Mouse (Mus musculus): ENCODE results near the gene Mapk8ip3.

Mapk8ip3 gene

DNA sequence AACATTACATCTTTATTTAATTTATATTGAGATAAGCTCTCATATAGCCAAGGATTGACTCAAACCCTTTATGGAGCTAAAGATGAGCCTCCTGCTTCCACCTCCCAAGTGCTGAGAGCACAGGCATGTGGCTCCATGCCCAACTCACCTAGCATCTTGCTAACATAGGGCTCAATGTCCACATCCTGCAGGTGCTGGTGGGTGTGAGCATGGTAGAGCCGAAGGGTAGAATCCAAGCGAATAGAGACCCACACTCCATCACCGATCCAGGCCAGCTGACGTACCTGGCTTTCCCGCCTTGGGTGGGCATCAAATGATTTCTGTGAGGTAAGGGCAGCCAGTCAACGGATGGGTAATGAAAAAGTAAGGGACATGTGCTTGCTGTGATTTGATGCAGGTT lies 36.8 kb downstream of the Mapk8ip3 start:
- DNase-seq: no peak

DNA sequence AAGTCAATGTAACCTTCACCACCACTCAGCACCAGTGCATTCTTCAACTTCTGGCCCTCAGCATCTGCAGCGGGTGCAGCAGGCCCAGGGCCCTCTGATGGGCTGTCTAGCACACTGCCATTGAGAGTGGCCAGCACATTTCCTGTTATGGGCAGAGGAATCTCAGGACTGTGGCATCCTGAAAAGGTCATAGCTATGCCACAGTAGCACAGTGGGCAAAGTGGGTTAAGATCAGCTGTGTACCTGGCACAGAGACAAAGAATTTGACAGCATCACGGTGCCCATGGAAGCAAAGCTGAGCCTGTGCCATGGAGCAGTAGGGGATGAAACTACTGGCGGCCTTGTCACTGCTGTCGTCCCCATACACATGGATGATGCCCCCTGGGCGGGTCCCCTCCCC lies 37.6 kb downstream of the Mapk8ip3 start:
- no peak for DNase-seq

DNA sequence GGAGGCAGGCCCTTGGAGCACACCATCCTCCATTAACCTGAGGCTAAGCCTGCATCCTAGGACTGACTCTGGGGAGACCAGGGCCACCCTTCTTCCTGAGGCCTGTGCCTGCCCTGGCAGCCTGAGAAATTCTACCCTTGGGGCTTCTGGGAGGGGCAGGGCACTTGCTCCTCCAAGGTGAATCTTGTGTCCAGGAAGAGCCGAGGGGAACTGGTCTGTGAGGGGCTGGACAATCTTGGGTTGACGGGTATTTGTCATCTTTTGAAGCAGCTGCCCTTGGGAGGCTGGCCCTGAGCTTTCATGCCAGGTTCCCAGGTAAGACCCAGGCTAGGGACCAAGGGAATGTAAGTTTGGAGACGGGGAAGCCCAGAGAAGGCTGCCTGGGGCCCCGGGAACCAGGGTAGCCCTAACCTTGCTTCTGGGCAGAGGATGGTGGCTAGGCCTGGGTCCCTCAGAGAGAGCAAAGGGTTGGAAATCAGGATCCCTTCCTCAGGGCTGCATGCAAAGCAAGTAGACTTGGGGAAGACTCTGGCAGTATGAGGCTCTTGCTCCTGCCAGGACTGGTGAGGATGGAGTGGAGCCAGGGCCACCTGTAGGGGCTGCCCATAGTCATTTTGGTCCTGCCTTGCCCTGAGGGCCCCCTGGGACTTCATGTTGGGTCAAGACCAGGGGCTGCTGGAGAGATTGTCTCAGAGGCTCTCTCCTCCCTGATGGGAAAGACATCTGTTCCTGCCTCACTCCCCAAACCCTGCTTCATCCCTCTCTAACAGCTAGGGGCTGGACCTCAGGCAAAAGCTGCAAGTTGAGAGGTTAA lies 38.5 kb downstream of the Mapk8ip3 start:
- peak; percentile 56 for DNase-seq

DNA sequence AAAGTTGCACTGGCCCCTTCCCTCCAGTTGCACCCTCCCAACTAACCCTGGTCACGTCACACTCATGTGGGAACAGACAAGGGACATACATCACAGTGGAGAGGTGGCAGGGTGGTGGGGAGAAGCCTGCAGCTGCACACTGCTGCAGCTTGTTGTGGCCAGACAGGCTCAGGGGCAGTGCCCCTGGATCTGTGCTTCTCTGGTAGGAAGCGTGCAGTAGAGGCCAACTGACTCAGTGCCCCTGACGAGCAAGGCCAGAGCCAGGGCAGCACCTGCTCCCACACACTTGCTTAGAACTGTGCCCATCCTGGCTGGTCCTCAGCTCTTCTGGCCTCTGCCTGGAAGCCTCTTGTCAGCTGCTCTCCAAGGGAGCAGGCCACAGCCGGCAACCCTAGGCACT lies 39.2 kb downstream of the Mapk8ip3 start:
- DNase-seq: no peak

DNA sequence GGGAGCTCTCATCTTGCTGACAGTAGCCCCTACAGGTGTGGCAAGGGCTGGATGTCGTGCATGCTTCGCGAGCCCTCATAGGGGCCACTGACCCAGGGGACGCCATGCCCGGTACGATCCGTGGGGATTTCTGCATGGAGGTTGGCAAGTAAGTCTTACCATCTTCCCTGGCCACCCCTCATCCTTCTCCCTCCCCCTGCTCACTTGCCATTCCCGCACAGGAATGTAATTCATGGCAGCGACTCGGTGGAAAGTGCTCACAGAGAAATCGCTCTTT lies 39.8 kb downstream of the Mapk8ip3 start:
- DNase-seq: peak; percentile 52

DNA sequence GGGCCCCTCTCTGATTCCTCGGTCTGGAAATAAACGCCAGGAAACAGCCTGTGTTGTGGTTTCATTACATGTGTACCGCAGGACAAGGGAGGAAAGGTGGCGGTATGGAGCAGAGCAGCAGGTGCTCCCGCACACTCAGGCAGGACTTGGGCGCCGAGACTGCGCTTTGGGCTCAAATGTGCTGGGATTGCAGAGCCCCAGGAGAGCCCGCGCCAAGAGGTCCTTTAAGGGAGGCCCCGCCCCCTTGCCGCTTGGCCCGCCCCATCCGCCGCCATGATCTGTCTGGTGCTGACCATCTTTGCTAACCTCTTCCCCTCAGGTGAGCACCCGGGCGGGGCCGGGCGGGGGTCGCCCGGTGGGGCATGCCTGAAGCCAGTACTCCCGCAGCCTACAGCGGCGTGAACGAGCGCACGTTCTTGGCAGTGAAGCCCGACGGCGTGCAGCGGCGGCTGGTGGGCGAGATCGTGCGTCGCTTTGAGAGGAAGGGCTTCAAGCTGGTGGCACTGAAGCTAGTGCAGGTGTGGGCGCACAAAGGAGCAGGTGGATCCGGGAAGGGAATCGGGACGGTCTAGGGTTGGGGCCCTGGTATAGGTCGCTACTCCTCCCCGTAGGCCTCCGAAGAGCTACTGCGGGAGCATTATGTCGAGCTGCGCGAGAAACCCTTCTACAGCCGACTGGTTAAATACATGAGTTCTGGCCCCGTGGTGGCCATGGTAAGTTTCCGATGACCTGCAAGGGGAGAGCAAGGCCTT lies 40.4 kb downstream of the Mapk8ip3 start, which contains the start of gene Nme3:
Gene Nme3 (plus strand): TSS at position 260 of the 752 bp plus-strand sequence.
- peak; percentile 82 for DNase-seq

DNA sequence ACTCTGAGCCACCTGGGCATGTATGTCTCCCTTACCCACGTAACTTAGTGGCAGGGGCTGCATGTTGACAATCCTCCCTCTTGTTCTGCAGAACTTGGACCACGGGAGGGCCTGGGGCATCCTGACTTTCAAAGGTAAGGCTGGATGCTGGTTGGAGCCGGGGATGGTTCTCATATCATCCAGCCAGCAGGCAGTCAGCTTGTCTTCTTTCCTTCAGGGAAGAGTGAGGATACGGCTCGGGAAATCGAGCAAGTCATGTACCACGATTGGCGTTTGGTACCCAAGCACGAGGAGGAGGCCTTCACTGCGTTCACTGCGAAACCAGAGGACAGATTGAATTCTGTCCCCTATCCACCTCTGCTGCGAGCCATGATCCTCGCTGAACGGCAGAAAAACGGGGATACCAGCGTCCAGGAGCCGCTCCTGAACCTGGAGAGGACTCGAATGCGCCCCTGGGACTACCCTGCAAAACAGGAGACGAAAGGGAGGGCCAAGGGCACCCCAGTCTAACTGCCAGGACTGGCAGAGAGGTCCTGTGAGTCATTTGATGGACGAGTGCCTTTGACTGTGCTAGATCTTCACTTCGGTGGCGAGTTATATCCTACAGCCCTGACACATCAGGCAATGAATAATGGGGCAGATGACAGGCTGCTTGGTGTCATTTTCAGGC lies 41.1 kb downstream of the Mapk8ip3 start:
- DNase-seq: no peak

DNA sequence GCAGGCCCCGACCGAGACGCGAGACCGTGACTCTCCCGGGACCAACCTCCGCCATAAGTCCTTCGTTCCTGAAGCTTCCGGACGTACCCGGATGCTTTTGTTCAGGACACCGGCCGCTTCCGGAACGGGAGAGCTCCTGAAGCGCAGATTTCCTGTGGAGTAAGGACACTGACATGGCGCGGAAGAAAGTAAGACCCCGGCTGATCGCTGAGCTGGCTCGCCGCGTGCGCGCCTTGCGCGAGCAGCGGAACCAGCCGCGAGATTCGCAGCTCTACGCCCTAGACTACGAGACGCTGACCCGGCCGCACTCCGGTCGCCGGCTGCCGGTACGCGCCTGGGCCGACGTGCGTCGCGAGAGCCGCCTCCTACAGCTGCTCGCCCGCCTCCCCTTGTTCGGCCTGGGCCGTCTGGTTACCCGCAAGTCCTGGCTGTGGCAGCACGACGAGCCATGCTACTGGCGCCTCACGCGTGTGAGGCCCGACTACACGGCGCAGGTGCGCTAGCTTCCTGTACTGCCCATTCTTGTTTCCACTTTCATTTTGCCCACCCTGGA lies 41.7 kb downstream of the Mapk8ip3 start, which contains the start of the genes Eme2 and Mrps34:
Gene Eme2 (minus strand): TSS at position 93 of the 553 bp plus-strand sequence.
Gene Mrps34 (plus strand): TSS at position 122 of the 553 bp plus-strand sequence.
- DNase-seq: peak; percentile 85

DNA sequence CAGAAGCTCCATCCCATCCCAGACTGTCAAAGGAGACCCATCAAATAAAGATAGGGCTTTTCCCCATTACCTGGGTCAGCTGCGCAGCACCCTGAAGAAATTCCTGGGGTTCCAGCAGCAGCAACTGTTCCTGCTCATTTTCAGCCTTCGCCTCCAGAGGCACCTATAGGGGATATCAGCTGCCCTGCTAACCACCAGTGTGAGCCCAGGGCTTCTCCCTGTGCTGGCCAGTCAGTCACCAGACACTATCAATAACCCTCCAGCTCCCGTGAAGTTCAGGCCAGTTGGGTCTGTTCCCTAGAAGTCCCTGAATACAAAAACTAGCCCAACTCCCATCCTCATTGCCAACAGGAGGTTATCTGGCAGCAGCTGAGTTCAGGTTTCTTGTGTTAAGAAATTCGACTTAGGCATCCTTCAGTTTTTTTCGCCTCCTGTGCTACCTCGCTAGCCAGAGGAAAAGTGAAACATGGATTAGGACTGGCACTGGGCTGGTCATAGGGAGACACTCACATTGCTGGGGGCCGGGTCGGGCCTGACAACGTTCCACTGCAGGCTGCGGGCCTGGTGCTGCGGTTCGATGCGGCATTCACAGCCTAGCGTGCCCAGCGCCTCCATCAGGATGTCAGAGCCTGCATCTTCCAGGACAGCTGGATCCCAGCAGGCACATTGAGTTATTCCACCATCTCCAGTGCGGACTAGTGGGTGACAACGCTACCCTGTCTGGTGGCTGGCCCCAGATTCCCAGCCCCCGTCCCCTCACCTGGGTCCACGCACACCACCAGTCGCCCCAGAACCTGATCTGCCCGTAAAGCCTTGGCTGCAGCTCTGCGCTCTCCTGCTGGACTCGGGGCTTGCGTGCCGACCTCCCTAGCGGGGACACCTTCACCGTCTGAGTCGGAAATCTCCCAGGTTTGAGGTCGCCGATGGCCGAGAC lies 42.4 kb downstream of the Mapk8ip3 start:
- DNase-seq: peak; percentile 43

DNA sequence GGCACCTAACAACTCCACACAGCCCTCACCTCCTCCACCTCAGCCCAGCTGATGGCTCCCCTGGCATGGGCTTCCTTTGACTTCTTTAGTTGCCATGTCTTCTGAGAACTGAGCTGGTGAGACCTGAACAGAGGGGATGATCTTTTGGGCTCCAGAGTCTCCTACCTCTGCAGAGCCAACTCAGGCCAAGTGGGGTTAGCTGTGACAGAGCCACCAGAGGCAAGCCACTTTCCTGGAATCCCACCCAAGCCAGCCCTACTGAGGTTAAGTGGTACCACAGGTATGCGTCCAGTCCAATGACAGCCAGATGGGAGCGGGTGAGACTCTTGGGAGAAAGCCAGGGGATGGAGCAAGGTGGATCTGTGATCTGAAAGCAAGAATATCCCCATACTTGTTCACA lies 43.5 kb downstream of the Mapk8ip3 start:
- DNase-seq: peak; percentile 52

DNA sequence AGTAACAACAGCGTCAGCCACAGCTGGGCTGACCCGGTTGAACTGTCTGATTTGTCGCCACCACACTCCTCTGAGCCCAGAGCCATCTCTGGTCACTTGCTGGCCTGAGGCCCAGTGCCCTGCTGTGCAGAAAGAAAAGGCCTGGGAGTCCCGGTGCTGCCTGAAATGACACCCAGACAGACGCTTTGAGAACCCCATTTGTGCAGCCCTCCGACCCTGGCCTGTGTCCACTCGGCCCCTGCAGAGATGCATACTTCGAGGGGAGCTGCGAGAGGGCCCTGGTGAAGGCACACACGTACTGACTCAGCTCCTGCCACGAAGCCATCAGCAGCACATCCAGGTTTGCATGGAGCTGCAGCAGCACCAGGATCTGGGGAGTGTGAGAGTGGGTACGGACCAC lies 44.0 kb downstream of the Mapk8ip3 start:
- DNase-seq: peak; percentile 65

DNA sequence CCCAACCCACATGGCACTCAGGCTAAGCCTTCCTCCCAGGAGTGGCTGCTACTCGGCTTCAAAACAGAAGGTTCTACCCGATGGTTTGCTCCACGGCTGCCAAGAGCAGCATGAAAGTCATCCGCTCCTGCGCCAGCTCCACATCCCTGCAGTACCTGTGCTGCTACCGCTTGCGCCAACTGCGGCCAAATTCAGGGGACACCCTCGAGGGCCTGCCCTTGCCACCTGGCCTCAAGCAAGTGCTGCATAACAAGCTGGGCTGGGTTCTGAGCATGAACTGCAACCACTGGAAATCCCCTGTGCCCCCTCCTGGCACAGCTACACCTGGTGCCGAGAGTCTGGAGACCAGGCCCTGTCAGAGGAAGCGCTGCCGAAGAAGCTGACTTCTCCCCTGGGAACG lies 45.5 kb downstream of the Mapk8ip3 start:
- DNase-seq: peak; percentile 88

DNA sequence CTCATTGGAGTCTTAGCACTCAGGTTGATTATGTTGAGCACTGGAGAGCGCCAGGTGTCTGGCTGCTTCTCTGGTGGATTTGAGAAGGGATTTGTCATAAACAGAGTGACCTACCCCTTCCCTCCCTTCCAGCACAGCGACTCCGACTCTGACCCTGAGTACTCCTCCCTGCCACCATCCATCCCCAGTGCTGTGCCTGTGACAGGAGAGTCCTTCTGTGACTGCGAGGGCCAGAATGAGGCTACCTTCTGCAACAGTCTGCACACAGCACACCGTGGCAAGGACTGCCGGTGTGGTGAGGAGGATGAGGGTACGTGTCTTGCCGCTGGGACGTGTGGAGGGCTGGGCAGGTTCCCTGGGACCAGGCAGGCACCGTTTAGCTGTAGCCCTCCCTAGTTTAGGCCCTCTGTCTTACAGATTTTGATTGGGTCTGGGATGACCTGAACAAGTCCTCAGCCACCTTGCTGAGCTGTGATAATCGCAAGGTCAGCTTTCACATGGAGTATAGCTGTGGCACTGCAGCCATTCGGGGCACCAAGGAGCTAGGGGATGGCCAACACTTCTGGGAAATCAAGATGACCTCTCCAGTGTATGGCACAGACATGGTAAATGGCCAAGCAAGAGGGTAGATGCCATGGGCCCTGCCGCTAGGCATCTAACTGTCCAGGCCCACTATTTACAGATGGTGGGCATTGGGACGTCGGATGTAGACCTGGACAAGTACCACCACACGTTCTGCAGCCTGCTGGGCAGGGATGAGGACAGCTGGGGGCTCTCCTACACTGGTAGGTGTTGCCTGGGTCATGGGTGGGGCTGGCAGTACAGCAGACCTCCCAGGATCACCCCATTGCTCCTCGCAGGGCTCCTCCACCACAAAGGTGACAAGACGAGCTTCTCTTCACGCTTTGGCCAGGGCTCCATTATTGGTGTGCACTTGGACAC lies 46.4 kb downstream of the Mapk8ip3 start:
- DNase-seq: no peak

DNA sequence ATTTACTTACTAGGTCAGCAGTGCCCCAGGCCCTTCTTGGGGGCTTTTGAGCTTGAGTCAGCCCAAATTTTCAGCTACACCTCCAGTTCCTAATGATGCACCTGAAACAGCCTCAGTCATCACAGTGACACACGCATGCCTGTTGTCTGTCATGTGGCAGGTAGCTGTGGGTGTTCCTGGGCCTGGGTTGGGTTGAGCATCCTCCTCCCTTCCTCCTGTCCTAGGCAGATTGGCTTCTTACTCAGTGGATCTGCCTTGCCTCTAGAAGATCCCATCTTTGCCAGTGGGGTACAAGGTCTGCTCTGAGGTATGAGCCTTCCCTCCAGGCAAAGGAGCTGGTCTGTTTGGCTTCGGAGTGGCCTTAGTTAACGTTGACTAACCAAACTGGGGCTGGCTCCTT lies 47.9 kb downstream of the Mapk8ip3 start:
- DNase-seq: peak; percentile 27

DNA sequence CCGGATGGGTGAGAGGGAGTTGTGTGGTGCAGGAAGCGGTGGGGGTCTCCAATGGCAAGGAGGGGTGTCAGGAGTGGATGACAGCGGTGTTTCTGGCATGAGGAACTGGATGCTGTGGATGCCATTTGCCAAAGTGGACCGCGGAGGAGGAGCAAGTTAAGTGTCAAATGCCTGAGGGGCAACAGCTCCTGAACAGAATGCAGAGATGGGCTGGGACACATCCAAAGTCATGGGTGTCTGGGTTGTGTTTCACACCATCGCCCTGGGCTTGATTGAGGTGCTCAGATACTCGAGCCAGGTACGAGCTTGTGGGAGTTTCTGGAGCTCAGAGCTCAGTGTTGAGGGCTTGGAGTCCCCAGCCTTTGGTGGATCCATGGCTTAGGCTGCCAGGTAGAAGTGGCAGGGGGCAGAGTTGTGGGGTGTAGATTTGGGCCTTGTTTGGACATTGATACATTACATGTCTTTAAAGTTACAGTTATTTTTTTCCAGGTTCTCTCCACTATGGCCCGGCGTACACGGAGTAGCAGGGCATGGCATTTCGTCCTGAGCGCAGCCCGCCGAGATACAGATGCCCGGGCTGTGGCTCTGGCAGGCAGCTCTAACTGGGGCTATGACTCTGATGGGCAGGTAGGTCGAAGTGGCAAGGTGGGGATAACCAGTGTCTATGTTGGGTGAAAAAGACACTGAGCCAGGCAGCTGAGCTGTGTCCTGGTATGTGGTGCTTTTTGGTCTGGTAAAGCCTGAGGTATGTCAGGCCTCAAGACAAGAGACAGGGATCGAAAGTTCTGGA lies 49.3 kb downstream of the Mapk8ip3 start:
- DNase-seq: peak; percentile 75

DNA sequence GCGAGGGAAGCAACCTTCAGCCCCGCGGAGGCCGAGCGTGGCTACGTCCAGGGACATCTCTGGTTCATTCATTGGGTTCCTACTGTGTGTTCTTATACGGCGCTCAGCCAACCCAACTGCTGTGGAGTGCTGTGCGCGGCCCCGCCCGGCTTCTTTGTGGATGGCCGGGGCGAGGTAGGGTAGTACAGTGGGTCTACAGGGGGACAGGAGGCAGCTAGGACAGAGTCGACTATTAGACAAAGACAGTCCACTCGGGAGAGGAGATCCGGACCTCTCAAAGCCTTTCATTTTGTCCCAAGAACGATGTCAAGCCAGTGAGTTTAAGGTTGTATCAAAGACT lies 49.9 kb downstream of the Mapk8ip3 start:
- DNase-seq: no peak

DNA sequence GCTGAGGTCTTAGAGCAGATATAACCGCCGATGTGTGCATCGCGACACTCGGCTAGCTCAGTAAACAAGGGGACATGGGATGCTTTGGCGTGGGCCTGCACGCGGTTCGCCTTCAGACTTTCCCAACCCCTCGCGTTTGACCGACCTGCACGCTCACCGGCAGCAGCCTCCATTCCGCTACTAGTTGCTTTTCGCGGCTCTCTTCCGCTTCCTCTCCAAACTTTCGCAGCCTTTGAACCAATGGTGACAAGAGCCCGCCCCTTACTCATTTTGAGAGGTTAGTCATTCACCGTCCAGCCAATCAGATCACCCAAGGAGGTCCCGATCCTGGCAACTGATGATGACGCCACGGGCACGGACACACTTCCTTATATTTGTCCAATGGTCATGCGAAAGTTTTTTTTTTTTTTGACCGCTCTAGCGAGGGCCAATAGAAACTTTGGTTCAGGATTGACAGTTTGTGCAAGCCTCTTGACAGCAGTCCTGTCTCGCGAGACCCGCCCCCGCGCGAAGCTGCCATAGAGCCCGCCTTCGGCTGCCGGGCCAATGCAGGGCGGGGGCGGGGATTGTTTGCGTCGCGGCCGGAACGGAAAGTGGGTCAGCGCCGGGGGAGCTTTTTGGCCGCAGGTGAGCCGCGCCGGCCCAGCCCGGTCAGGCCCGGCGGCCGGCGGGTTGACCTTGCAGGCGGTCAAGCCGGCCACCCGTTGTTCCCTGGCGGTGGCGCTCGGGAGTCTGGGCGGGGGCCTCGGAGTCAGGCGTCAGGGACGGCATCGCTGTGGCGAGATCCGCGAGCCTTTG lies 50.4 kb downstream of the Mapk8ip3 start, which contains the start of the genes Nubp2 and Spsb3:
Gene Nubp2 (minus strand): TSS at position 216 of the 798 bp plus-strand sequence.
Gene Spsb3 (plus strand): TSS at position 510 of the 798 bp plus-strand sequence.
- peak; percentile 99 for DNase-seq

DNA sequence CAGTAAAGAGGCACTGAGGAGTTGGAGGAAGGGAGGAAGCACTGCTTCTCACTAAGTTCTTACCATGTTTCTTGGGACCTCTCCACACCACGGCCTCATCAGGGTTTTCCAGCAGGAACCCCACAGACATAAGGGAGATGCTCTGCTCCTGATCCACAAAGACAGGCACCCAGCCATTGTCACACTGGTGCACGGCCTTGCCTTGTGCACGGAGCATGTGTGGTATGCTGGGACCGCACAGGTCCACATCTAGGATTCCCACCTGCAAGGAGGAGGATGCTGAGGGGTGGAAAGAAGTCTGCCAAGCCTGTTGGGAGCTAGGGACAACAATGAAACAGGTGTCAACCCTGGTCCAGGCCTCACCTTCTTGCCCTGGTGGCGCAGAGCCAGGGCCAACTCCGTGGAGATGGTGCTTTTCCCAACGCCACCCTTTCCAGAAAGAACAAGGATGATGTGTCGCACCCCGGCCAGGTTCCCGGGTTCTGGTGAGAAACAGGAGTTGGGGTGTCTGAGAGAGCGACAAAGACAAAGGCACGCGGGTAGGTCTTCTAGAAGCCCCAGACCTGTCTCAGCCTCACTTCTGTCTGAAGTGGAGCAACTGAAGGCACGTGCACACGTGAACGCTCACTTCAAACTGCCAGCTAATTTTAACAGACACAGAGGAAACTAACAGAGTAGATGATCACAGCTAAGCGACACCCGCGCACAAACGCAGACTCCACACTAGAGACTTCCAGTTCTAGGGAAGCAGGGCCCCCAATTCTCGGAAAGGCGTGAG lies 51.2 kb downstream of the Mapk8ip3 start:
- DNase-seq: peak; percentile 77

All from cerebellum, adult 9-11 months (tissue).